Mouse (Mus musculus) liver, adult (tissue): ENCODE data around the gene Slc25a27.

Source experiments
- GATA4 ChIP-seq: IDR thresholded peaks from 2 replicates; pipeline ENCODE4 v1.6.1; 2014; ENCODE audit warnings: mild to moderate bottlenecking, low read length; ENCODE audit not compliant: insufficient replicate concordance

Gene Slc25a27

DNA sequence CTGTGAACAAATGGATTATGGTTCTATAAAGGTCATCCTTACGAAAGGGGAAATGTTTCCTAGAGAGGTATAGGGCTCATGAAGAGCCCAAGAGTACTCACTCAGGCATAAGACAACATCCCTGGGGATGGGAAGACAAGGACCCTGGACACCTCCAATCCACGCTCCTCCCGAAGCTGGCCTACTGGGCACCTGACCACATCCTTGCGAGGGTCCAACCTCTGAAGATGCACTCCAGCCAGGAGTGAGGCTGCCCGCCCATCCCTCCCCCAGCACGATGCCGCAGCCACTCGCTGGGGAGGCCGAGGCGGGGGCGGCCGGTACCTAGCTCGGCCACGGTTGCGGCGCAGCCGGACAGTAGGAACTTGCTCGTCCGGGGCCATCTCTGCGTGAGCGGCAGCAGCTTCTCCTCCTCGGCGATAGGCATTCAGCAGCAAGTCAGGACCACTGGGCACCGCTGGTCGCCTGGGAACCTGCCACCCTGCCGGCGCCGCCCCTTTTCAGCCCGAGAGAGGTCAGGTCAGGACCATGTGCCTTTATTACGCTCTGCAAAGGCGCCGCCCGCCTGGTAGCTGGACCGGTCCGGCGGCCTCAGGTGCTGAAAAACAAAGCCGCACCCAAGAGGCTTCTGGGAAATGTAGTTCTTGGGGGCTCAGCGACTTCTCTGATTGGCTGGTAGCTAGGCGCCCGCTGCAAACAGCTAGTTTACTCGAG is at the start of gene Slc25a27:
TSS of gene Slc25a27 (minus strand) at position 639 of the 714 bp plus-strand sequence.
- TF ChIP-seq GATA4 = no peak; the same call in 1 of the 2 replicates

DNA sequence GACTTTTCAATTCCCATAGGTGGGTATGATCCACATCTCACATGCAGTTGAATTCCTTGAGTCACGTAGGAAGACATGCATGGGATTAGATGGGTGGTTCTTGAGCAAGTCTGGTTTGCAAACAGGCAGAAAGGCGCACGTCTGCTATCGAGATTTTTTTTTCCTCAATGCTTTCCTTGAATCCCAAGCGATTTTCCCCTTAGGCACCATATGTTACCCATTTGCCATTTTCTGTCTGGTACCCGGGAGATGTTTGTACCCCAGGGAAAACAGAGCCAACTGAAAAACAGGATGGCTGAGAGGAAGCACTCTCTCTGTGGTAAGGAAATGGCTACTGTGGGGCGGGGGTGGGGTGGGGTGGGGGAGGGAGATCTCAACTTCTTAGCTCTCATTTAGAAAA is 49.6 kb upstream of the Slc25a27 start:
- no peak for TF ChIP-seq GATA4

DNA sequence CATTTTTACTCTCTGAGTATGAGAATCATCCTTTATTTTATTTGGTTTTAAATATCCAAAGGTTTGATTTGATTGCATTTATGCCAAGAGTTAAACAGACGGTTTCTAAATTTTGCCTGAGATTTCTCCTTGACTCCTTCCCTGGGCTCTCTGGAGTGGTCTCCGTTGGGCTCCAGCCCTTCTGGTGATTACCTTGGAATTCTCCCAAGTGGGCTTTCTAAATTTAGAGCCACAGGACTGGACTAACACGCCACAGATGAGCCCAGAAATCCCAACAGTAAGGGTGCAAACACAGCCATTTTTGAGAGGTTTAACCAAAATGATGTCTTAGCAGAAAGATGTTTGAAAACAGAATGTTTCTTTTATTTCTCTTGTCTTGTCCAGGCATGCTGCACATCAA is 47.2 kb upstream of the Slc25a27 start:
- no peak for TF ChIP-seq GATA4

DNA sequence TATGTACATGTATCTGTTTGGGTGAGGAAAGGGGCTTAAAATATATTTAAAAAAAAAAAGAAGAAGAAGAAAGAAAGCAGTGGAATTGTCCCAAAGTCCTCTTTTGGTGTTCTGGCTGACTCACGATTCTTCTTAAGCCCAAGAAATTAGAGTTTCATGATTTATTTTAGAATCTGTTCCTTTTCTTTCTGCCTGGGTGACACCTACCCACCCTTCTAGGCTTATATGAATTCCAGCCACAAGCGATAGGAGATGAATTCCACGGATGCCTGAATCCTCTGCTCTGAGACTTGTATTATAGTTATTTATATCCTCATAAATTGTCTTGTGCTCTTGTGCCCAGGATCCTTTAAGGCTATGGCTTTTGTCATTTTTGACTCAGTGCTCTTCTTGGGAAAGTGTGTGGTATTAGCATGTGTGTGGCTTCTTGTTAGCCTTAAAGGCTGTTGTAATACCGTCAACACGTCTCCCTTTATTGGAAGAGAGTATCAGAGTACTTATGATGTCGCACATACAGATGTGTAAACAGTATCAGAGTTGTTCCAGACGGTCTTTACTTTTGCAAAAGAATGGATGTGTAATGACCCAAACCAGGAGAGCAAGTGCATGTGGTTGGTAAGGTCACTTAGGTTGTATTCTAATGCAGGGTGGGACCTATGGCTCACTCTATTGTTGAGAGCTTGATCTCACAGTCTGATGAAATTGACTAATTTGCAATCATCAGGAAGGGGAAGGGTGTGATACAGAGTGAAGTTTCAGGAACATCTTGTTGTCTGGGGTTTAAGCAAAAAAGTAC is 44.7 kb upstream of the Slc25a27 start:
- no peak for TF ChIP-seq GATA4

DNA sequence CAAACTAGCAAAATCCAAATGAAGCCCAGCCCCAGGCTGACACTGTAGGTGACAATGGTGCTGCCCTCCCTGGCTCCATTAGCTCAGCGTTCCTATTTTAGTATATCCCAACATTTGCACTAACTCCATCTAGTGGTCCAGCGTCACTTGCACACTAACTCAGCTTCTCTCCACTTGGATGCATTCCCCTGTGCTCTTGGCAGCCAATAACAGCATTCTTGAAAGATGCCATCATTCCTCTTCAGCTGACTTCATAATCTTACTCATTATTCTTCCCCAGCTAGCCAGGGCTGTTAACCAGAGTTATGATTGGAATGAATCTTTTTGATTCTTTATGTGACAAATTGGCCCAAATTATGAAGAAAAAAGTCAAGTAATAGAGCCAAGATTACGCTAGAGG is 40.2 kb upstream of the Slc25a27 start:
- TF ChIP-seq GATA4 = no peak

DNA sequence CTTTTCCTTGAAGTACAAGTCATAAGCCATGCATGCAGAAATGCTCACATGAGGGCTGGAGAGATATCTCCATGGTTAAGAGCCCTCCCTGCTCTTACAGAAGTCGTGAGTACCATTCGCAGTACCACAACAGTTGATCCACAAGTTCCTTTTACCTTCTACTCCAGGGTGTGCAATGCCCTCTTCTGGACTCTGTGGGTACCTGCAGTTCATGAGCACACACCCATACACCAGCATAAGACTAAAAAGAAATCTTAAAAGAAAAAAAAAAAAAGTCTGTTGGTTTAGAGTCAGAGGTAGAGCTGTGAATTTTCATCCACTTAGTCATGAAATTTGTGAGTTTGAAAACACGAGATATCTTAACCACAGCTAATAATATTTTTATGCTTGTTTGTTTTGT is 39.7 kb upstream of the Slc25a27 start:
- TF ChIP-seq GATA4 = no peak

DNA sequence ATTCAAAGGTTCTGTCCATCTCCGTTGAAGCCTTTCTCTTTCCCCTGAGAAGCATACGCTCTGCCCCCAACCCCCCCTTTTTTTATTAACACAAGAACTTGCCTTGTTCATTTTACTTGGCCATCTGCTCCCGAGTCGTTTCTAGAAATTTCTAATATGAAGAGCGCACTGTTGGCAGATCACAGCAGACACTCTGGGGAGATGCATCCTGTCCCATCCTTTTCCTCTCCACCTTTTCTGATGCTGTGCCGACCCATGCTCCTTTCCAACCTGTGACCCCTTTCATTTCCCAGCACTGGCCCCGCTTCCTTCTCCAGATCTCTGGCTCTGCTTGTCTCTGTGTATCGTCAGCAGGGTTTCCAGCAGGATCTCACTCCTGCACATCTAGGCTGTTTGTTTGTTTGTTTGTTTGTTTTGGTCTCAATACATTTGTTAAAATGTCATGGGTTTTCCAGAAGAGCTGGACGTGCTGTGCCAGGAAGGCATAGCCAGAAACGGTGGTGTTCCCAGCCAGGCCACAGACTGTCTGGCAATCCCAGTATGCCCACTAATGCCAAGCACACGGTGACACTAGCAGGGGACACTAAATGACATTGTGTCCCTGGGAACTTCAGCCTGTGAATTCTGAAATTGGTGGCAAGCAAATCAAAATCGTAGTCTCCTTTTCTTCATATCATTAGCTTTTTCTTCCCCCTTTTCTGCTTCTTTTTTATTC is 37.4 kb upstream of the Slc25a27 start:
- no peak for TF ChIP-seq GATA4

DNA sequence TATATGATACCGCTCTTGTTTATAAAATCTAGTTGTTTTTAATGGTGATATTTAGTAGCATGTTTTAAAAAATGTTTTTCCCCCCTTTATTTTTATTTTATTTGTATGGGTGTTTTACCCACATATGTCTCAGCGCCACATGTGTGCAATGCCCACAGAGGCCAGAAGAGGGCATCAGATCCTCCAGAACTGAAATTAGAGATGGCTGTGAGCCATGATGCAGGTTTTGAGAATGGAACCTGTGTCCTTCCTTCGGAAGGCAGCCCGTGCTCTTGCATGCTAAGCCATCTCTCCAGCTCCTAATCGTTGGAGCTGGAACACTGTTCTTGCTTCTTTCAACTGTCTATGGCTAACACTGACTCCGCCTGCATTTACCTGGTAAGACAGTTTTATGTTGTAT is 34.0 kb upstream of the Slc25a27 start:
- TF ChIP-seq GATA4 = no peak

DNA sequence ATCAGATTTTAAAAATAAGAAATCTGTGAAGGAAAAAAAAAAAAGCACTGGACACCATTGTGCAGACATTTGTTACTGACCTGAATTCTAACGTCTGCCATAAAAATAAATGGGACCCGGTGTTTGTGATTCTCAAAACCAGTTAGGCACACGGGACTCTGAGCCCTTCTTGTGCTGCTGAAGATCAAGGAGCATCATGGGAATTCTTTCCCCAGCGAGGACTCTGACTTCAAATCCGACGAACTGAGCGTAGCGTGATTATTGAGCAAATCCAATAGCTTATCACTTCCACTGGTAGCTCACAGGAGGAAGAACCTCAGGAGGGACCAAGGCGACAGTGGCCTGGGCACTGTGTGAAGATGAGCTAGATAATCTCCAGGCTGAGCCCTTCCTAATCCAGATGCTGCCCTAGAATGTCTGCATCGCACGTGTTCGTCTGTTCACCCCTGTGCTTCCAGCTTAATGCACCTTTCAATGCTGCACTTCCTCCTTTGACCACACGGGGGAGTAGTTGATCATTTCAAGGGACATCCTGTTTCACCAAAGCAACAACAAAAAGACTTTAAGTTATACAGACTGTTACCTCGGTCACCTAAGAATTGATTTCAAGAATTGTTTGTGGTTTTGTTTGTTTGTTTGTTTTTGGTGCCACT is 32.1 kb upstream of the Slc25a27 start:
- no peak for TF ChIP-seq GATA4

DNA sequence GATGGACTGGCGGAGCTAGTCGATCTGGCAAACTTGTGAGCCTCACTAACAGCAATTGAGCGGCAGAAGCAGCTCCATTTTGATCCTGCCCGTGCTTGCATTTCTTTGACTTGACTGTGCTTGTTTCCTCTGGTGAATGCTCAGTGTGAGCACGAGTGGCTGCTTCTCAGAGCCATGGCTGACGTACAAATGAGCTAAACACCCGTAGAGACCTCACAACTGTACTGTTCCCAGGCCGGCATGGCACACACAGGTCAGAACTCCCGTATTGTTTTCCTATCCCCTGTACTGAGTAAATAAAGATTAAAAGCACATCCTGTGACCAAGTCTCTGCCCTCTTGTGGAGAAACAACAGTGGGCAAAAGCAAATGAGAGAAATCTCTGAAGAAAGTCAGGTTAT is 22.6 kb upstream of the Slc25a27 start:
- TF ChIP-seq GATA4 = no peak

DNA sequence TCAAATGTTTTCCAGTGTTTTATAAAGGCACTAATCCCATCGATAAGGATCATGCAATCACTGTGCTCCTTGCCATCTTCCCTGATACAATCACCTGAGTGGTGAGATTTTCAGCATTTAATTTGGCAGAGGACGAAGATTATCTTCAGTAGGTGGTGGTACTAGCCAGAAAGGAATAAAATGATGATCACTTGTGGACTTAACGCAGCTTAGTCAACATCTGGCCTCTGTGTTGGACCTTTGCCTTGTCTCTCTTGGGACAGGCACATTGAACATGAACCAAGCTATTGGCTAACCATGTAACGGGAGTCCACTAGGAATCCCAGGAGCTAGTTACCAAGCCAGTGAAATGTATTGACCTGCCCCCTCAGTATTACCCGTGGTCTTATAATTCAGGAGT is 17.6 kb upstream of the Slc25a27 start:
- TF ChIP-seq GATA4 = peak; percentile 38; the same call in 1 of the 2 replicates

DNA sequence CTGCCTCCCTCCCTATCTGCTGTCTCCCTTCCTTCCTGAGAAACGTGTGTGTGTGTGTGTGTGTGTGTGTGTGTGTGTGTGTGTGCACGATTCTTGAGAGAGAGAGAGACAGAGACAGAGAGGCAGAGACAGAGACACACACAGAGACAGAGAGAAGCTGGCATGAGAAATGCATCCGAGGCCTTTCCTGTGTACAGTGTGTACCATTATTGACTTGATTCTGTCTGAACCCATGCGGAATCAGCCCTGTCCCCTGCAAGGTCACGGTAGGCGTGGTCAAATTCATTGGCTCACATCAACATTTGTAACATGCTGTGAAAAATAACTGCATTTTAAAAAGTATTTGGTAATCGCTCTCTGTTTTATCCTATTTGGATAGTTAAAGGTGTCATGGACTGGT is 17.1 kb upstream of the Slc25a27 start:
- no peak for TF ChIP-seq GATA4

DNA sequence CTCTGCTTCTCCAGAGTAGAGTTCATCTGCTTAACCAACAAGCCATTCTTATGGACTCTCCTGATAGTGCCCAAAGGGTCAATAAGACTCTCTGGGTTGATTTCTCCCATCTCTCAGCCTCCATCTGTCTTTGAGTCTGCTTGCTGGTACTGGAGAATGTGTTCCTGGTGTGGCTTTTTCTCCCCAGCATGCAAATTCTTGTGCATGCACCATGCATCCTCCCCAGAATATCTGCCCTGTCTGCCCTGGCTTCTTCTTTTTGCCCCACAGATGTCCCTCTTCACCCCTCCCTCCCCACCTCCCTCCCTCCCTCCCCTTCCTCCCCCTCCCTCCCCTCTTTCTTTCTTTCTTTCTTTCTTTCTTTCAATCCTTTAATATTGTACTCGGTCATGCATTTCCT is 10.3 kb upstream of the Slc25a27 start:
- no peak for TF ChIP-seq GATA4

DNA sequence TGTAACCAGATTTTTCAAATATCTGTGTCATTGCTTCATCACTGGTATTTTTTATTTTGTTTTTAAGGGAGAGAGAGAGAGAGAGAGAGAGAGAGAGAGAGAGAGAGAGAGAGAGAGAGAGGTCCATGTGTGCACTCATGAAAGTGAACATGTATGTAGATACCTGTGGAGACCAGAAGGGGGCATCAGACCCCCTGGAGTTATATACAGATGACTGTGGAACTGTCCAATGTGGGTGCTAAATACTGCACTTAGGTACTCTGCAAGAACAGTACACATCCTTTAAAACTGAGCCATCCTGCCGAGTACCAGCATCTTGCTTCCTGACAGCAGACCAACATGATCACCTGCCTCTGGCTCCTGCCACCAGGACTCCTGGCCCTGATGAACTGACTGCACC is 9.2 kb upstream of the Slc25a27 start:
- no peak for TF ChIP-seq GATA4

DNA sequence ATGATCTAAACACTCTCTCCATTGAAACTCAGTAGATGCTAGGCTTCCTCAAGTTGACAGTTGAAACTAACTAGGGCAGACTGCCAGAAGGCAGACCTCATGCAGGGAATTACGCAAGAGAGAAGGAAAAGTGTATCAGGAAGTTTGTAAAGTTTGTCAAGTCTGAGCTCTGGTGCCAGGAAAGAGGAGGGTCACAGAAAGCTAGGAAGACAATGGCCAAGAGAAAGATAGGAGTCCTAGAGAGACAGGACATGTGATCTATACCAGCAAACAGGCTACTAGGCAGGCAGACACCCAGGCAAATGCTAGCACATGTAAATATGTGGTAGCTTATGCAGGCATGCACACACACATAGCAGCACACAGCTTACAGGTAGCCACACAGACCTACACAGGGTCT is 8.2 kb upstream of the Slc25a27 start:
- TF ChIP-seq GATA4 = no peak
